Mouse (Mus musculus): ENCODE measurements at regions not wholly inside any gene's neighbourhood (a gene's known extent, or its start where the extent isn't known, plus 50 kb on each side); places are given as distances from the start of the nearest gene placed in this dataset.

DNA sequence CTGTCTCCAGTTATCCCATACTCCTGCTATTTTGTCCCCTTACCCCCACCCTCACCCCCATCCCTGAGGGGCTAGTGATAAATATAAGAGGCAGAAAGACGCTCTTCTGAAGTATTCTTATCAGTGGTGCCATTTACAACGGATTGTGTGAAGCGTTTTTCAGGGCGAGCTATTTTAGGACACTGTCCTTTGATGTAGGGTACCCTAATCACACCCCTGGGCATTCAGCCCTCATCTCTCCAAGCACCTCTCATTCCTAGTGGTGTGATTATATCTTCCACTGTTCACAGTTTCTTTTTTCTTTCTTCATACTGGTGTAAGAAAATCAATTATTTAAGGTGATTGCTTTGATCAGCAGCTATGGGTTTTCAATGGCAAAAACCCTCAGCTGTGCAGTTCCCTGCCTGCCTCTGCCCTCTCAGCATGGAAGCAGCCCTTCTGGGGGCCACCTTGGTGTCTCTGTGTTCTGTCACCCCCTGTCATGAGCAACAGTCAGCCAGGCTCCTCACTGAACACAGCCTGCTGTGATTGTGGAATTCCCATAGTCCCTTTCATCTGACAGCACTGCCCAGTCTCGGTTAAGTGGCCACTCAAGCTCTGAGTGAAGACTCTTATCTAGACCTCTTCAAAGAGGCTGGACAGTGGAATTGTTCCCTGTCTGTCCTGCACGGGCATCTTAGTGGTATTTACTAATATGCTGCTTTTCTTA is 196.7 kb upstream of the Id2 start:
- no peak for TF ChIP-seq CTCF (IDR thresholded peaks at IDR 0.05; ENCODE audit: low read depth, low read length)
- TF ChIP-seq POLR2A (IDR thresholded peaks at IDR 0.05; ENCODE audit: insufficient read depth, low read length): no peak
